Comparison of ENCODE assay signal across 15 mouse cellular contexts in the genomic region with DNA sequence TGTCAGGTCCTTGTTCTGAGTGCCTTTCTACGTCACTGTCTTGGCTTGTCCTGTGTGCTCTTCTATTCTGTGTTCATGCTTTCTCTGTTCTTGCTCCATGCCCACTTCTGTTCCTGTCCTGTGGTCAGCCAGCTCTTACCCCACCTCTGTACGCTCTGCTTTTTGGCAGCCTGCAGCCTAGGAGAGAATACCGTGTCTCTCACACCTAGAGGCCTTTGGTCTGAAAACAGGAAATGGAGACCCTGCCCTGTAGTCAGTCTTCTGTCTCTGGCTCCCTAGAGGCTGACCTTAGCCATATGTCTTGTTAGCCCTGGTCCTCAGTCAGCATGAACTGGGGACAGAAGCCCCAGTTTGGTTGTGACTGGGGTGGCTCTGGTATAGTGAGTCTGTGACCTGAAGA.
DNase-seq lines count a peak whose midpoint lies in the region; ATAC-seq lines count a peak whose summit lies in the region.
"Had no signal": no experiment of that assay in that cellular context is flagged by ENCODE, and none has a peak within 500 bp of the region (broad histone marks: within the 10 kb centered on the region; RNA-seq: fewer than 3 reads in every experiment).

No protein-coding gene starts in this region.

- H3K27ac ChIP-seq in hindbrain, embryonic 13.5 days: peak overlapping the region; percentile 40
- H3K27ac ChIP-seq in hindbrain, embryonic 10.5 days: no peak overlapping the region
- H3K27ac ChIP-seq: limb, embryonic 12.5 days; liver, embryonic 15.5 days had no signal

- H3K4me2 ChIP-seq in hindbrain, embryonic 13.5 days: no peak overlapping the region
- H3K4me2 ChIP-seq: limb, embryonic 12.5 days; liver, embryonic 15.5 days; neural tube, embryonic 13.5 days had no signal

- no peak overlapping the region for H3K9ac ChIP-seq in hindbrain, embryonic 13.5 days
- H3K9ac ChIP-seq: limb, embryonic 12.5 days; liver, embryonic 15.5 days; neural tube, embryonic 13.5 days had no signal

- DNase-seq in hindbrain, embryonic 10.5 days (ENCODE audit: low spot score): no peak
- no peak for DNase-seq in heart, postnatal 4 days
- DNase-seq in testis, postnatal 10 days (ENCODE audit: low spot score): no peak
- DNase-seq: kidney, adult 11 months; kidney, postnatal 36 days; midbrain, embryonic 14.5 days; thymus, adult 2 months had no signal

- WGBS in hindbrain, embryonic 13.5 days: 76% methylated on average over 3 of the region's 3 CpGs
- WGBS in hindbrain, embryonic 10.5 days: 75% methylated on average over 3 of the region's 3 CpGs

- H3K36me3 ChIP-seq in hindbrain, embryonic 13.5 days: no peaks in the 10 kb centered on the region
- no peaks in the 10 kb centered on the region for H3K36me3 ChIP-seq in hindbrain, embryonic 10.5 days
- H3K36me3 ChIP-seq: liver, embryonic 15.5 days; neural tube, embryonic 13.5 days had no signal

- no peak overlapping the region for H3K4me3 ChIP-seq in hindbrain, embryonic 13.5 days
- H3K4me3 ChIP-seq in hindbrain, embryonic 10.5 days: no peak overlapping the region
- H3K4me3 ChIP-seq: limb, embryonic 12.5 days; liver, embryonic 15.5 days; neural tube, embryonic 13.5 days had no signal

- ATAC-seq in hindbrain, embryonic 13.5 days (ENCODE audit: low FRiP score): no peak
- peak; percentile 6 for ATAC-seq in CD4-positive, CD25-positive, alpha-beta regulatory T cell, adult 4 months
- ATAC-seq in common myeloid progenitor, adult 5-6 weeks (replicated peaks; ENCODE audit: low read depth, poor library complexity, severe bottlenecking): peak; percentile 59
- peak; percentile 72 for ATAC-seq in megakaryocyte progenitor cell, adult 5-6 weeks (replicated peaks; ENCODE audit: poor library complexity)

- no peaks in the 10 kb centered on the region for H3K27me3 ChIP-seq in hindbrain, embryonic 13.5 days
- no peaks in the 10 kb centered on the region for H3K27me3 ChIP-seq in hindbrain, embryonic 10.5 days (ENCODE audit: insufficient read depth, poor library complexity, severe bottlenecking)
- H3K27me3 ChIP-seq: CH12.LX; limb, embryonic 12.5 days; liver, embryonic 15.5 days; neural tube, embryonic 13.5 days had no signal

- no peaks in the 10 kb centered on the region for H3K9me3 ChIP-seq in hindbrain, embryonic 13.5 days
- no peaks in the 10 kb centered on the region for H3K9me3 ChIP-seq in hindbrain, embryonic 10.5 days
- H3K9me3 ChIP-seq: limb, embryonic 12.5 days; liver, embryonic 15.5 days; neural tube, embryonic 13.5 days had no signal

- peaks cover 60% of the 10 kb centered on the region for H3K4me1 ChIP-seq in hindbrain, embryonic 13.5 days (replicated peaks)
- peaks cover 40% of the 10 kb centered on the region for H3K4me1 ChIP-seq in hindbrain, embryonic 10.5 days (replicated peaks)
